ENCODE assay signal across 24 mouse cellular contexts in genomic region chr13:112540616-112541015, GRCm38 (mm10). TPM values are rescaled to one million over a fixed set of nuclear protein-coding genes. Genes with fewer than 3 reads are reported as not detected.
A peak's percentile ranks its signal among the peaks of the same experiment; 100 is the strongest.
DNase-seq lines count a peak whose midpoint lies in the region; ATAC-seq lines count a peak whose summit lies in the region.
"Had no signal": no experiment of that assay in that cellular context is flagged by ENCODE, and none has a peak within 500 bp of the region (broad histone marks: within the 10 kb centered on the region; RNA-seq: fewer than 3 reads in every experiment).

No protein-coding gene starts in this region.

- peak; percentile 60 for DNase-seq in adrenal gland, adult 2 months
- DNase-seq in adrenal gland, postnatal 4 days (ENCODE audit: low spot score in 2 of 2) = no peak
- DNase-seq in limb, embryonic 10.5 days (ENCODE audit: low spot score) = no peak
- peak; percentile 30 for DNase-seq in adipocyte (ENCODE audit: low spot score)
- no peak for DNase-seq in heart, adult 8-10 months (ENCODE audit: low spot score)
- DNase-seq: cerebellum, adult 18-20 months; cerebellum, adult 9-10 months; cerebellum, postnatal 14 days; gastrocnemius, postnatal 14 days; heart, postnatal 14 days; heart, postnatal 4 days had no signal

- H3K9me3 ChIP-seq in limb, embryonic 15.5 days = no peaks in the 10 kb centered on the region
- no peaks in the 10 kb centered on the region for H3K9me3 ChIP-seq in limb, embryonic 10.5 days (replicated peaks)
- H3K9me3 ChIP-seq: forebrain, embryonic 10.5 days; forebrain, embryonic 13.5 days; heart, embryonic 10.5 days; heart, embryonic 13.5 days; hindbrain, embryonic 15.5 days had no signal

- H3K27me3 ChIP-seq in limb, embryonic 15.5 days = no peaks in the 10 kb centered on the region
- no peaks in the 10 kb centered on the region for H3K27me3 ChIP-seq in limb, embryonic 10.5 days (ENCODE audit: low read depth, poor library complexity, severe bottlenecking)
- H3K27me3 ChIP-seq: forebrain, embryonic 13.5 days; heart, embryonic 13.5 days; hindbrain, embryonic 15.5 days had no signal

- no peak for ATAC-seq in limb, embryonic 15.5 days (ENCODE audit: insufficient number of reproducible peaks, low FRiP score, low TSS enrichment, low read depth)
- 0 out of 2 replicates have a peak, but pooled peaks have one; percentile 0 for ATAC-seq in megakaryocyte progenitor cell, adult 5-6 weeks (replicated peaks; ENCODE audit: poor library complexity)
- ATAC-seq: activated CD4-positive, CD25-positive, alpha-beta regulatory T cell, adult 4 months; forebrain, embryonic 13.5 days; forebrain, embryonic 16.5 days had no signal

- no peak overlapping the region for H3K4me3 ChIP-seq in limb, embryonic 15.5 days
- H3K4me3 ChIP-seq in limb, embryonic 10.5 days = no peak overlapping the region
- H3K4me3 ChIP-seq: forebrain, embryonic 10.5 days; forebrain, embryonic 13.5 days; heart, embryonic 10.5 days; heart, embryonic 13.5 days; hindbrain, embryonic 15.5 days had no signal

- WGBS in limb, embryonic 15.5 days = 27% methylated on average over 3 of the region's 3 CpGs
- 60% methylated on average over 3 of the region's 3 CpGs for WGBS in limb, embryonic 10.5 days

- no peak overlapping the region for H3K4me2 ChIP-seq in limb, embryonic 15.5 days
- H3K4me2 ChIP-seq: forebrain, embryonic 13.5 days; heart, embryonic 13.5 days; hindbrain, embryonic 15.5 days had no signal

- H3K9ac ChIP-seq in limb, embryonic 15.5 days = no peak overlapping the region
- H3K9ac ChIP-seq: forebrain, embryonic 13.5 days; heart, embryonic 13.5 days; hindbrain, embryonic 15.5 days had no signal

- no peaks in the 10 kb centered on the region for H3K36me3 ChIP-seq in limb, embryonic 15.5 days
- no peaks in the 10 kb centered on the region for H3K36me3 ChIP-seq in limb, embryonic 10.5 days
- H3K36me3 ChIP-seq: forebrain, embryonic 10.5 days; heart, embryonic 10.5 days; heart, embryonic 13.5 days; hindbrain, embryonic 15.5 days had no signal

- no peaks in the 10 kb centered on the region for H3K4me1 ChIP-seq in limb, embryonic 15.5 days
- 0 out of 2 replicates have a peak, but pooled peaks cover 5% of the 10 kb centered on the region for H3K4me1 ChIP-seq in limb, embryonic 10.5 days
- H3K4me1 ChIP-seq: forebrain, embryonic 10.5 days; forebrain, embryonic 13.5 days; hindbrain, embryonic 15.5 days had no signal

- H3K27ac ChIP-seq in limb, embryonic 15.5 days = 0 out of 2 replicates have a peak overlapping the region, but pooled peaks have one; percentile 29
- H3K27ac ChIP-seq in limb, embryonic 10.5 days = no peak overlapping the region
- H3K27ac ChIP-seq: forebrain, embryonic 10.5 days; forebrain, embryonic 13.5 days; heart, embryonic 10.5 days; heart, embryonic 13.5 days; hindbrain, embryonic 15.5 days had no signal

RNA-seq across cellular contexts. Expression of gene Il31ra, which starts 53.5 kb away (rescaled TPM):
- total RNA-seq in adrenal gland, adult 2 months (2021) = under 1 TPM; 0.32 to 0.38 TPM
- polyA plus RNA-seq in adrenal gland, adult 2 months (2012; rRNA removed) = 0.03 and 0.11 TPM in 2 replicates
- under 1 TPM; 0.48 to 0.76 TPM for total RNA-seq in adrenal gland, postnatal 4 days (2021)
- polyA plus RNA-seq in limb, embryonic 15.5 days (2015; fragmentation: Nextera tagmentation; extraction: Ambion mirVana) = 0.43 and 0.45 TPM in 2 replicates
- 0.14 and 0.25 TPM in 2 replicates for polyA plus RNA-seq in limb, embryonic 10.5 days (2016; fragmentation: Nextera tagmentation; extraction: Ambion mirVana)
- total RNA-seq in megakaryocyte progenitor cell, adult 5-6 weeks (2015) = 5.4 and 6.2 TPM in 2 replicates
- 4.9 and 8.4 TPM in 2 replicates for total RNA-seq in megakaryocyte progenitor cell, adult 5-6 weeks (2017)
- total RNA-seq in heart, adult 8-10 months (2022) = not detected
- total RNA-seq: ES-E14; gastrocnemius, adult 18-20 months; heart, postnatal 4 days had no signal
- polyA plus RNA-seq: embryonic facial prominence, embryonic 11.5 days; forebrain, embryonic 10.5 days; hindbrain, embryonic 11.5 days had no signal

Comparison
In these comparisons a context has a peak if more than half of its experiments do, and no peak if none do; other contexts are left out.
1. DNase-seq: peak in adrenal gland, adult 2 months (single experiment) and adipocyte (single experiment); none in adrenal gland, postnatal 4 days (0 of 2), limb, embryonic 10.5 days (single experiment) and heart, adult 8-10 months (single experiment).